Mouse (Mus musculus) T-helper 17 cell (primary cell): ENCODE measurements around the gene Csmd2.

ENCODE experiments used
- in situ Hi-C, 2 experiments: fragments of 300-600 bp; cut with MboI, MseI; formaldehyde crosslinking; loops; 1 replicate in 1 of 2; 2 replicates in 1 of 2; pipeline ENCODE4 v1.15.1; 2025; ENCODE audit warnings: high pct_unique_total_duplicates in 2 of 2

Csmd2 gene

DNA sequence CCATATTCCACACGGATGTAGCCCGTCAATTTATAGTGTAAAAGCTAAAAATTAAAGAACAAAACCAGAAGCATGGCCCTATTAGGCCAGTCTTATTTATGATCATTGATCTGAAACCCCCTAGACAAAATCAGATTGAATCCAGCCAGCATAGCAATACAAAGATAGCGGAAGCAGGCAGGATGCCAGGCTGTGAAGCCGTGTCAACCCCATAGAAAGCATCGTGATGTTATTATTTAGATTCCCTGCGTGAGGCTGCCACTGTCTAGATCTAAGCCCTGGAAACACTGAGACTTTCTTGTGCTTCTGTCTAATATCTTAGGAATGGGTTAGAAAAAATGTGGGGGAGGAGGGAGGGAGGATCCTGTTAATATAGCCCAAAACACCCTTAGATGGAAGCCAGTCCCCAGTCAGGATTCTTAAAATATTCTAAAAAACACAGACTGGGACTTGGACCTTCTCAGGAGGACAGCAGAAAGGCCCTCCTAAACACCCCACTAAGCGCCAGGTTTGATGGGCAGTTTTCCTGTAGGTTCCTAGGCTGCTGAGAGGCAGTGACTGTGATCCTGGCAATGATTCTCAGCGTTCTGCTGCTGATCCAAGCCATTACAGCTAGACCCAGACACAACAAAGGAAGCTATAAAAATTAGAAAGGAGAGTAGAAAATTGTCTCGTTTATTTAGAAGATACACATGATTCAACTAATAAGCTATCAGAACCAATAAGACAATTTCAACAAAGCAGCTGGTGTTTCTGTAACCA lies 419.6 kb downstream of the Csmd2 start:
- in situ Hi-C loops, result no loop called here

DNA sequence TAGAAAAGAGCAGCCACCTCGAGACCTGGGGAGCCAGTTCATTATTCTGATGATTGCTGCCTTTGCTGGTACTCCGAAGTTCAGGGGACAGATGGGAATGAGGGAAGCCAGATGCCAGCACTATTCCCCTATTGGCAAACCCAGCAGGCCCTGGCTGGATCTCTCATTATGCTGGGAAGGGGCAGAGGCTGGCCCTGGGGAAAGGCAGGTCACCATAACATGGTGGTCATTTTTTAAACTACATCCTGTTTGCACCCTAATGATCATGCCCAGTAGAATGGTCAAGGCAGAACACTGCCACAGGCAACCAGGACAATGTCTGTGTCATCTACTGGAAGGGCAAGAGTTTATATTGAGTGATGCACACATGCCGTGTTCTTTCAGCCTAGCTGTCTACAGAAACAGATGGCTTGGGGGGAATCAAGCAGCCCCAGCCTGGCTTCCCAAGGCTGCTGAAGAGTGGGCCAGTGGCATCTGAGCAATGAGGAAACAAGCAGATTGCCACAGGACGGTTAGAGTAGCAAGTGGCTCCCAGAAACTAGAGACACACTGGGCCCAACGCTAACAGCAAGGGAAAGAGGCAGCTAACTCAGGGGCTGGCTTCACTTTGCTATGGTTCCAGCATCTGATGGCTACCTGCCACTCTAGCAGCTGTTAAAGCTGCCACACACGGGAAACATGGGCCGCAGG lies 424.4 kb downstream of the Csmd2 start:
- in situ Hi-C loops, result no loop called here

- in situ Hi-C loops, result no loop called here
Observed at GRCm38 (mm10) chr4:128414741-128415140, 427.1 kb downstream of the Csmd2 start.

- in situ Hi-C loops, result no loop called here
Observed at GRCm38 (mm10) chr4:128419988-128420617, 432.4 kb downstream of the Csmd2 start.

GRCm38 (mm10) chr4:128422486-128422885 lies 434.8 kb downstream of the Csmd2 start:
- in situ Hi-C loops, result no loop called here

DNA sequence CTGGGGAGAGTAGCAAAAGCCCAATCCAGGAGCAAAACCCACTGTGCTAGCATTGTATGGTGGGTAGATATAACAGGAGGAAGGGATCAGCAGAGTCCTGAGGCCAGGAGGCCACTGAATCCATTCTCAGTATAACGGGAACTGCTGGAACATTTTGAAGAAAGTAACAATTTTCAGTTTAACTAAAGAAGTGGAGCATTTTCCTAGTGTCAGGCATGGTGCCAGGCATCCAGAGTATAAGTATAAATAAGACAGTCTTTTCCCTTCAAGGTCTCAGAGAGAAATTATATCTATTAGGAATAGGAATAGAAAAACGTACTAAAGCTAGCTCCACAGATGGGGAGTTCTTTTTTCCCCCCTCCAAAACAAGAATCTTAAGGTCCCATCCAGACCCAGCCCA lies 437.7 kb downstream of the Csmd2 start:
- in situ Hi-C loops, result no loop called here

DNA sequence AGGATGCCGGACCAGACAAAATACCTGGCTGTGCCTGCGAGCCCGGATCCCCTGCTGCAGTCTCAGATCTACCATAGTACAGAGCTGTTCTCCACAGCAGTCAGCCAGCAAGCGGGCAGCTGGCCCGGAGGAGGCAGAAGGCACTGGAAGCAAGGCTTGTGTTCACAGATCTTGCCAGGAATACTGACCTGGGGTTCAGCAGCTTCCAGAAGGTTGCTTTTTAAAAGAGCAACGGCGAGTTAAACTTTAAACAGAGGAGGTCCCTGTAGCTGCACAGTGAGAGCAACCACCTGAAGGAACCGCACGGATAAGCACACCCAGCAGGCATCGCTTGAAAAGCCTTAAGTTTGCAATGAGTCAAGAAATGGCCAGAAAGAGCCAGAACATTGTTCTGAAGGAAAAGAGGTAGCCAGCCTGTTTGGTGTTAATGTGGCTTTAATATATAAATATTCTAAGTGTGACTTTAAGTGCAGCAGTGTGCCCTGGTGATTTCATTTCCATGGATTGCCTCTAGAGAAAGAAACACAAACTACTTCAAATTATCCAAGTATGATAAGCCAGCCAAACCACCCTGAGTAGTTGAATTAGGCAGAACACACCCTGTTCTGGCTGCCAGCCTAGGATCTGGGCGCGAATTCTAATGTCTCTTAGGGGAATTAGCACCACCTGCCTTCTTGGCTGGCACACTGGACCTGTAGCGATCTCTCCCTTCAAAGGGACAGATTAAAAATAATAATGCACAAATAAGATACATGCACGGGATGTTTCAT lies 439.8 kb downstream of the Csmd2 start:
- in situ Hi-C loops, result no loop called here

GRCm38 (mm10) chr4:128428303-128429107 lies 440.8 kb downstream of the Csmd2 start:
- in situ Hi-C loops, result no loop called here

GRCm38 (mm10) chr4:128429591-128429990 lies 441.9 kb downstream of the Csmd2 start:
- in situ Hi-C loops, result no loop called here

- in situ Hi-C loops, result no loop called here
Observed at GRCm38 (mm10) chr4:128440550-128440949, 452.9 kb downstream of the Csmd2 start.

- in situ Hi-C loops, result no loop called here
Observed at GRCm38 (mm10) chr4:128441228-128441627, 453.6 kb downstream of the Csmd2 start.

GRCm38 (mm10) chr4:128442791-128443190 lies 455.1 kb downstream of the Csmd2 start:
- in situ Hi-C loops, result no loop called here

GRCm38 (mm10) chr4:128445514-128446260 lies 458.0 kb downstream of the Csmd2 start:
- in situ Hi-C loops, result no loop called here

GRCm38 (mm10) chr4:128448831-128449431 lies 461.3 kb downstream of the Csmd2 start:
- in situ Hi-C loops, result no loop called here

GRCm38 (mm10) chr4:128450137-128450536 lies 462.5 kb downstream of the Csmd2 start:
- in situ Hi-C loops, result no loop called here

DNA sequence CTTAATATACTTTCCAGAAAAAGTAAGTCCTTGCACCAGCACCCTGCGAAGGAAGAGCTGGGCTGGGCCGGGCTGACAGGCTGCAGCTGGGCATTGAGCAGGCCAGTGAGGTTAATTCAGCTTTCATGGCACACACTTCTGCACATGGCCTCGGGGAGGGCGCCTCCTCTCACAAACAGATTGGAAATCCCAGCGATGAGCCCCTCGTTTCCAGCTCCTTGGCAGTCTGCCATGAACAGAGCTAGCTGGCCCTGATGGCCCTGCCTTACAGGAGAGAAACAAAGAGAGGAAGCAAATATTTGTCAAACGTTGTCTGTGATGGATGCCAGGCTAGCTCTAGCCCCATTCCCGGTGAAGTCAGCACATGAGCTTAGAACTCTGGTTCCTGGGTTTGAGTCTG lies 463.3 kb downstream of the Csmd2 start:
- in situ Hi-C loops, result no loop called here

GRCm38 (mm10) chr4:128451383-128451794 lies 463.7 kb downstream of the Csmd2 start:
- in situ Hi-C loops, result no loop called here

DNA sequence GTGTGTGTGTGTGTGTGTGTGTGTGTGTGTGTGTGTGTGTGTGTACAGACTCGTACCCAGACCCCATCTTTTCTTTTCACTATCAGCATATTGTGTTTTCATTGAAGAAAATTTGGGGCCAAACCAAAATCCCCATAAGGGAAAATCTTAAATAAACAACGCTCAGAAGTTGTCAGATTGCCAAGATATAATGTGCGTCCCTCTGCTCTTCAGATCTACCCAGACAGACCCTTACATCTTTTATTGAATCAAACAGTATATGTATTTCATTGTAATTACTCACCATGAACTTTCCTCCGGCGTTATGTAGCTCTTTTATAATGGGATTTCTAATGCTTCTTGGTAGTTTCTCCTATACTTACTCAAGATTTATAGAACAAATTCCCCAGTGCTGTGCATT lies 479.1 kb downstream of the Csmd2 start:
- in situ Hi-C loops, result no loop called here

DNA sequence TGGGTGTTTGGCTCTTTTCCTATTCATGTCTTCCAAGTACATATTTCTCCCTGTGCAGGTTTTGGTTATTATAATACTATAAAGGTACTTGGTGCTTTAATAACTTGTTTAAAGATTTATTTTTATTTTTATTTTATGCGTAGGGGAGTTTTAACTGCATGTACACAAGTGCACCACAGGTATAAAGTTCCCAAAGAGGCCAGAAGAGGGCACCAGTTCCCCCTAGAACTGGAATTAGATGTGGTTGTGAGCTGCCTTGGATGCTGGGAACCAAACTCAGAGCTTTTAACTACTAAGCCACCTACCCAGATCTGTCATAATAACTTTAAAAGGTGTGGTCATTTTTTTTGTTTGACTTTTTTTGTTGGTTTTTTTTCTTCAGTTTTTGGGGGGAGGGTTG lies 480.4 kb downstream of the Csmd2 start:
- in situ Hi-C loops, result no loop called here

DNA sequence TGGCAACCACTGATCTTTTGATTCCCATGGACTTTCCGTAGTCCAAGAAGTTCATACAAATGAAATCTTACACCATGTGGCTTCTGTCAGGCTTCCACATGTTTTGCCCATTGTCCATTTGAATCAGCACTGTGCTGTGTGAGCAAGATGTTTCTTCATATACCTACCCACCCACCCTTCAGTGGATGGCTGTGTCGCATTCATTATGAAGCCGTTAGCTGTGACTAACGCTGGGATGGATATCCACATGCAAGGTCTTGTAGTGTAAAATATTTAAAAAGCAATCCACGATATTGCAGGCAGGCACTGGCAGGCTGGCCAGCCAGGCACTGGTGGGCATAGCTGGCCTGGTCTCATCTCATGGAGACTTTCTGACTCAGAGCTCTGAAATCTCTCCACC lies 488.6 kb downstream of the Csmd2 start:
- in situ Hi-C loops, result no loop called here
